Mouse (Mus musculus): Measurements from ENCODE around the gene Trim46.

The Trim46 gene

GRCm38 (mm10) chr3:89246261-89247100 is at the start of gene Trim46:
Gene Trim46 (minus strand): TSS chr3:89246309.
- DNase-seq (ENCODE audit: low spot score in 2 of 2), result peak; percentile 85 to 92

- DNase-seq (ENCODE audit: low spot score in 2 of 2), result no peak
These were observed 49.6 kb upstream of the Trim46 start for GRCm38 (mm10) chr3:89295685-89296230.

GRCm38 (mm10) chr3:89294195-89294594 is 48.1 kb upstream of the Trim46 start:
- DNase-seq (ENCODE audit: low spot score in 2 of 2), result no peak

- no peak for DNase-seq (ENCODE audit: low spot score in 2 of 2)
These were observed 47.3 kb upstream of the Trim46 start for GRCm38 (mm10) chr3:89293247-89293918.

GRCm38 (mm10) chr3:89292303-89292702 is 46.2 kb upstream of the Trim46 start:
- no peak for DNase-seq (ENCODE audit: low spot score in 2 of 2)

- DNase-seq (ENCODE audit: low spot score in 2 of 2), result no peak
These were observed 45.8 kb upstream of the Trim46 start for GRCm38 (mm10) chr3:89291874-89292273.

- no peak for DNase-seq (ENCODE audit: low spot score in 2 of 2)
These were observed 42.4 kb upstream of the Trim46 start for GRCm38 (mm10) chr3:89288503-89288928.

- DNase-seq (ENCODE audit: low spot score in 2 of 2), result no peak
These were observed 41.2 kb upstream of the Trim46 start for GRCm38 (mm10) chr3:89287286-89287685.

- no peak for DNase-seq (ENCODE audit: low spot score in 2 of 2)
These were observed 39.4 kb upstream of the Trim46 start for GRCm38 (mm10) chr3:89285526-89285925.

- DNase-seq (ENCODE audit: low spot score in 2 of 2), result no peak
These were observed 38.2 kb upstream of the Trim46 start for GRCm38 (mm10) chr3:89284261-89284660.

- DNase-seq (ENCODE audit: low spot score in 2 of 2), result no peak
These were observed 36.2 kb upstream of the Trim46 start for GRCm38 (mm10) chr3:89282291-89282643.

GRCm38 (mm10) chr3:89281579-89282290 is 35.6 kb upstream of the Trim46 start:
- peak in 1 of 2 experiments; percentile 84 for DNase-seq (ENCODE audit: low spot score in 2 of 2)

- DNase-seq (ENCODE audit: low spot score in 2 of 2), result no peak
These were observed 34.8 kb upstream of the Trim46 start, which contains the start of gene Efna1 for GRCm38 (mm10) chr3:89280606-89281511. Gene Efna1 (minus strand): TSS chr3:89281142.

- peak in 1 of 2 experiments; percentile 47 for DNase-seq (ENCODE audit: low spot score in 2 of 2)
These were observed 34.0 kb upstream of the Trim46 start for GRCm38 (mm10) chr3:89280050-89280605.

GRCm38 (mm10) chr3:89279153-89279890 is 33.2 kb upstream of the Trim46 start:
- DNase-seq (ENCODE audit: low spot score in 2 of 2), result peak in 1 of 2 experiments; percentile 84

- no peak for DNase-seq (ENCODE audit: low spot score in 2 of 2)
These were observed 32.5 kb upstream of the Trim46 start for GRCm38 (mm10) chr3:89278643-89279042.

- no peak for DNase-seq (ENCODE audit: low spot score in 2 of 2)
These were observed 32.0 kb upstream of the Trim46 start for GRCm38 (mm10) chr3:89278107-89278506.

GRCm38 (mm10) chr3:89277281-89278021 is 31.3 kb upstream of the Trim46 start:
- peak in 1 of 2 experiments; percentile 50 for DNase-seq (ENCODE audit: low spot score in 2 of 2)

GRCm38 (mm10) chr3:89276061-89276460 is 30.0 kb upstream of the Trim46 start:
- no peak for DNase-seq (ENCODE audit: low spot score in 2 of 2)

Data from left cerebral cortex, adult 9 months (tissue).